Mouse (Mus musculus): Measurements from ENCODE around the gene Ntrk1. TPM values are rescaled to one million over a fixed set of nuclear protein-coding genes. Genes with fewer than 3 reads are reported as not detected.

The Ntrk1 gene
- total and polyA plus RNA-seq, 3 experiments = not detected

GRCm38 (mm10) chr3:87753829-87754228, 41.1 kb downstream of the Ntrk1 start:
- no peak for DNase-seq (ENCODE audit: low read depth, low spot score)
- H3K4me3 ChIP-seq (ENCODE audit: control insufficient read depth in 1 of 2, insufficient read depth in 1 of 2, low read depth in 2 of 2, low read length in 2 of 2) = no peak overlapping the region
- H3K27me3 ChIP-seq (ENCODE audit: control insufficient read depth in 1 of 2, insufficient read depth in 2 of 2, low read length in 2 of 2) = no peaks in the 10 kb centered on the region; a peak in 1 of 4 replicates
- no peak overlapping the region for H3K9ac ChIP-seq (ENCODE audit: control insufficient read depth, low read depth, low read length, poor library complexity, severe bottlenecking)
- H3K79me2 ChIP-seq (ENCODE audit: control insufficient read depth, insufficient read depth, low read length, poor library complexity) = no peaks in the 10 kb centered on the region
- TF ChIP-seq MYC (IDR thresholded peaks at IDR 0.05; ENCODE audit: low read depth, low read length) (no peak), NELFE (IDR thresholded peaks at IDR 0.05; ENCODE audit: low read depth, low read length) (no peak)
- no peak overlapping the region for H3K27ac ChIP-seq (ENCODE audit: control insufficient read depth, low read depth, low read length)
- no peaks in the 10 kb centered on the region for H3K9me3 ChIP-seq (replicated peaks; ENCODE audit: insufficient read depth, low read length)
- H3K4me1 ChIP-seq (ENCODE audit: control insufficient read depth in 1 of 2, insufficient read depth in 2 of 2, low read length in 2 of 2) = peaks cover 0 to 2% of the 10 kb centered on the region in 2 experiments; a peak in 1 of 4 replicates
- H3K36me3 ChIP-seq (ENCODE audit: control insufficient read depth in 1 of 2, insufficient read depth in 2 of 2, low read length in 2 of 2) = no peaks in the 10 kb centered on the region

DNA sequence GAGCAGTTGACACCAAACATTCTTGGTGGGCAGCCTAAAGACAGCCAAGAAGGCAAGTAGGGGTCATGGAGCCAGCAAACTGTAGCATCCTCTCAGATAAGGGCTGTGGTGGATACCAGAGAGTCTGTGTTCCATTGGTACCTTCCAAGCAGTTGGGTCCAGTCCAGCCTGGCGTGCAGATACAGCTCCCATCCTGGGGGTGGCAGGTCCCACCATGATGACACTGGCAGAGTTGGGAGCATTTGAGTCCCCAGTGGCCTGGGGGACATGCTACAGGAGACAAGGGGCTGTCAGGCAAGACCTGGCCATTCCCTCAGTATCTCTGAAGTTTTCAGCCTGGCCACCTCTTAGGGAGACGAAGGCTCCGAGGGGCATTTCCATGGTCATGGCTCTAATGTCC, 42.4 kb downstream of the Ntrk1 start:
- no peaks in the 10 kb centered on the region for H3K36me3 ChIP-seq (ENCODE audit: control insufficient read depth in 1 of 2, insufficient read depth in 2 of 2, low read length in 2 of 2)
- no peaks in the 10 kb centered on the region for H3K4me1 ChIP-seq (ENCODE audit: control insufficient read depth in 1 of 2, insufficient read depth in 2 of 2, low read length in 2 of 2)
- H3K27me3 ChIP-seq (ENCODE audit: control insufficient read depth in 1 of 2, insufficient read depth in 2 of 2, low read length in 2 of 2) = no peaks in the 10 kb centered on the region; a peak in 1 of 4 replicates
- no peak overlapping the region for H3K27ac ChIP-seq (ENCODE audit: control insufficient read depth, low read depth, low read length)
- no peak for DNase-seq (ENCODE audit: low read depth, low spot score)
- no peak for TF ChIP-seq SIN3A (IDR thresholded peaks at IDR 0.05; ENCODE audit: low read length)
- TF ChIP-seq USF2 (IDR thresholded peaks at IDR 0.05; ENCODE audit: borderline replicate concordance in 1 of 2, insufficient read depth in 1 of 2, low read depth in 1 of 2, low read length in 2 of 2) = no peak
- no peak for TF ChIP-seq POLR2AphosphoS2 (IDR thresholded peaks at IDR 0.05; ENCODE audit: low read length)
- TF ChIP-seq SMC3 (IDR thresholded peaks at IDR 0.05; ENCODE audit: low read depth, low read length) = no peak
- TF ChIP-seq USF1 (IDR thresholded peaks at IDR 0.05; ENCODE audit: low read depth, low read length) = no peak
- no peak for TF ChIP-seq MAX (IDR thresholded peaks at IDR 0.05; ENCODE audit: low read length)
- TF ChIP-seq GATA1 (IDR thresholded peaks at IDR 0.05; ENCODE audit: low read depth, low read length) = no peak
- TF ChIP-seq GABPA (IDR thresholded peaks at IDR 0.05; ENCODE audit: low read depth, low read length) = no peak
- TF ChIP-seq MAFK (IDR thresholded peaks at IDR 0.05; ENCODE audit: borderline replicate concordance, low read depth, low read length) = no peak
- TF ChIP-seq ZKSCAN1 (IDR thresholded peaks at IDR 0.05; ENCODE audit: low read depth, low read length) = no peak
- no peak for TF ChIP-seq JUND (IDR thresholded peaks at IDR 0.05; ENCODE audit: low read depth, low read length)
- TF ChIP-seq EP300 (IDR thresholded peaks at IDR 0.05; ENCODE audit: low read depth in 1 of 2, low read length in 2 of 2) = no peak
- no peak overlapping the region for H3K4me3 ChIP-seq (ENCODE audit: control insufficient read depth in 1 of 2, insufficient read depth in 1 of 2, low read depth in 2 of 2, low read length in 2 of 2)
- H3K79me2 ChIP-seq (ENCODE audit: control insufficient read depth, insufficient read depth, low read length, poor library complexity) = no peaks in the 10 kb centered on the region
- H3K9ac ChIP-seq (ENCODE audit: control insufficient read depth, low read depth, low read length, poor library complexity, severe bottlenecking) = no peak overlapping the region
- no peaks in the 10 kb centered on the region for H3K9me3 ChIP-seq (replicated peaks; ENCODE audit: insufficient read depth, low read length)

- DNase-seq (ENCODE audit: low read depth, low spot score) = no peak
- Histone ChIP-seq H3K4me1 (ENCODE audit: control insufficient read depth in 1 of 2, insufficient read depth in 2 of 2, low read length in 2 of 2) (no peaks in the 10 kb centered on the region), H3K79me2 (ENCODE audit: control insufficient read depth, insufficient read depth, low read length, poor library complexity) (no peaks in the 10 kb centered on the region), H3K27ac (ENCODE audit: control insufficient read depth, low read depth, low read length) (no peak overlapping the region), H3K27me3 (ENCODE audit: control insufficient read depth in 1 of 2, insufficient read depth in 2 of 2, low read length in 2 of 2) (0 out of 4 replicates have a peak, but pooled peaks cover 0 to 1% of the 10 kb centered on the region in 2 experiments), H3K4me3 (ENCODE audit: control insufficient read depth in 1 of 2, insufficient read depth in 1 of 2, low read depth in 2 of 2, low read length in 2 of 2) (no peak overlapping the region), H3K36me3 (ENCODE audit: control insufficient read depth in 1 of 2, insufficient read depth in 2 of 2, low read length in 2 of 2) (no peaks in the 10 kb centered on the region), H3K9me3 (replicated peaks; ENCODE audit: insufficient read depth, low read length) (no peaks in the 10 kb centered on the region), H3K9ac (ENCODE audit: control insufficient read depth, low read depth, low read length, poor library complexity, severe bottlenecking) (no peak overlapping the region)
- TF ChIP-seq CHD2 (IDR thresholded peaks at IDR 0.05; ENCODE audit: low read length) = no peak
- no peak for TF ChIP-seq EP300 (IDR thresholded peaks at IDR 0.05; ENCODE audit: low read depth in 1 of 2, low read length in 2 of 2)
- no peak for TF ChIP-seq MAX (IDR thresholded peaks at IDR 0.05; ENCODE audit: low read length)
- no peak for TF ChIP-seq ZMIZ1 (IDR thresholded peaks at IDR 0.05; ENCODE audit: low read depth, low read length)
- no peak for TF ChIP-seq JUND (IDR thresholded peaks at IDR 0.05; ENCODE audit: low read depth, low read length)
- TF ChIP-seq SIN3A (IDR thresholded peaks at IDR 0.05; ENCODE audit: low read length) = no peak
- TF ChIP-seq NRF1 (IDR thresholded peaks at IDR 0.05; ENCODE audit: insufficient read depth, low read depth, low read length, poor library complexity, severe bottlenecking) = no peak
- TF ChIP-seq GABPA (IDR thresholded peaks at IDR 0.05; ENCODE audit: low read depth, low read length) = no peak
- TF ChIP-seq KAT2A (conservative IDR thresholded peaks at IDR 0.05; ENCODE audit: low read depth, low read length) = no peak
- no peak for TF ChIP-seq MYB (IDR thresholded peaks at IDR 0.05; ENCODE audit: low read depth, low read length)
- TF ChIP-seq BHLHE40 (IDR thresholded peaks at IDR 0.05; ENCODE audit: borderline replicate concordance, low read depth, low read length) = no peak
- no peak for TF ChIP-seq ETS1 (IDR thresholded peaks at IDR 0.05; ENCODE audit: low read depth, low read length)
Measured at GRCm38 (mm10) chr3:87749977-87750376, 45.0 kb downstream of the Ntrk1 start.
